Mouse (Mus musculus) right cerebral cortex, postnatal 36 days (tissue): ENCODE measurements around the gene Wnt10b.

Experiments
- DNase-seq, 2 experiments: peaks; one replicate each; pipeline ENCODE4 v3.0.0; 2022; ENCODE audit warnings: low spot score in 2 of 2, mixed read lengths in 1 of 2

Gene Wnt10b

DNA sequence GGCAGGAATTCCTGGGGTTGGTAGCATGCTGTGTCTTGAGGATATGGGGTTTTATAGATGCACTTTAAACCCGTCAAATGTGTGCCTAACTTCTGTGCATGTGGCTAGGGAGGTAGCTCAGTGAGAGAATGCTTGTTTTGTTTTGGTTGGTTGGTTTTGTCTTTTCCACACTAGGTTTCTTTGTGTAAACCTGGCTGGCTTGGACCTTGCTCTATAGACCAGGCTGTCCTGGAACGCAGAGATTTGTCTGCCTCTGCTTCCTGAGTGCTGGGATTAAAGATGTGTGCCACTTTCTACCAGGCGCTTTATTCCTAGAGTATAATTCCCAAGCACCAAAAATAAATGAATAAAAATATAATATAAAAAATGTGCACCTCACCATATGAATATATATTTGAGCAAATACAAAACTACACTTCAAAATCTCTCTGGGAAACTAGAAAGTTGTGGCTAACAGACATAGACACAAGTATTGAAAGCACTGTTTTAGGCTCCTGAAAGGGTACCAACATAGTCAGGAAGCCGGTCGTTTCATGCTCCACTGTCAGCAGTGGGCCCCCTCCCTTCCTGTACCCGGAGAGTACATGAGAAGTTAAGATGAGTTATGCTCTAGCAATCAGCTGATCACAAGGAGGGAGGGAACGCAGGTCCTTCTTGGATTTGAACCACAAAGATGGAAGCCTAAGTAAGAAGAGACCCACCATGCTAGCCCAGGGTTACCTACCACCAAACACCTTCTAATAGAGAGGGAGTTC is 48.0 kb downstream of the Wnt10b start:
- DNase-seq, result no peak

DNA sequence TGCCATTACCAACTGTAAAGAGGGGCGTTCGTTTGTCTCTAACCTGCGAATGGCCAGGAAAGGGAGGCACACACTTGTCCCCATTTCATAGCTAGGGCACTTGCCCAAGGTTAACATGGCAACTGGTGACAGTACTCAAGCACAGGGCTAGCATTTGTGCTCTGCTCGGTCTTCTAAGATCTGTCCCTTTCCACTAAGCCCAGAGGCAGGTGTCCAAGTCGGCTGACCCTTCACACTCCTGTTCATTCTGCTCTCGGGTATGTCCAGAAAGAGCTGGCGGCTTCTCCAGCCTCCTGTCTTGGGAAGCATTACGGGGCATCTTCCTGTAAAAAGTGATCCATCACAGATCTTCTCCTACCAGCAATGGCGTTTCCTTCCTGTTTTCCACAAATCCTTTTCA is 49.6 kb downstream of the Wnt10b start:
- no peak for DNase-seq

- DNase-seq, result no peak
These were observed 50.3 kb downstream of the Wnt10b start, which contains the start of gene Fkbp11 for GRCm38 (mm10) chr15:98727443-98728321. Gene Fkbp11 (minus strand): TSS chr15:98728198.

GRCm38 (mm10) chr15:98726746-98727145 is 51.2 kb downstream of the Wnt10b start:
- DNase-seq, result no peak

DNA sequence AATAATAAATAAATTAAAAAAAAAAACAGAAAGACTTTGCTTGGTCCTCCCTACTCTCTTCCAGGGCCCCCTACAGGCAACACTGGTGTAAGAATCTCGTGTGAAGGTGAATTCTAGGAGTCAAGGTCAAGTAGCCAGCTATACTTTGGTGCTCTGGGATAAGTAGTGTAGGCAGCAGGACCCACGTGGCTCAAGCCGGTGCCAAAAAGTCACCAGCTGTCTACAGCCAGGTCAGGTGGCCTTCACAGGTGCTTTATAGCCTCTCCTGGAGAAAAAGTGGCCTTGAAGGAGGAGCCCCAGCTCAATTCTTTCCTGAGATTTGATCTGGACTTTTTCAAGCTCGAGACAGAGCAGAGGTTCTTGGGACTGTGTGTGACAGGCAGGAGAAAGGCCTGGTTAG is 51.9 kb downstream of the Wnt10b start:
- DNase-seq, result no peak

- no peak for DNase-seq
These were observed 53.5 kb downstream of the Wnt10b start for GRCm38 (mm10) chr15:98724441-98724840.

GRCm38 (mm10) chr15:98722854-98723253 is 55.1 kb downstream of the Wnt10b start:
- no peak for DNase-seq

GRCm38 (mm10) chr15:98722191-98722590 is 55.8 kb downstream of the Wnt10b start:
- no peak for DNase-seq
